Comparison of ENCODE assay signal across 19 mouse cellular contexts in the genomic region with DNA sequence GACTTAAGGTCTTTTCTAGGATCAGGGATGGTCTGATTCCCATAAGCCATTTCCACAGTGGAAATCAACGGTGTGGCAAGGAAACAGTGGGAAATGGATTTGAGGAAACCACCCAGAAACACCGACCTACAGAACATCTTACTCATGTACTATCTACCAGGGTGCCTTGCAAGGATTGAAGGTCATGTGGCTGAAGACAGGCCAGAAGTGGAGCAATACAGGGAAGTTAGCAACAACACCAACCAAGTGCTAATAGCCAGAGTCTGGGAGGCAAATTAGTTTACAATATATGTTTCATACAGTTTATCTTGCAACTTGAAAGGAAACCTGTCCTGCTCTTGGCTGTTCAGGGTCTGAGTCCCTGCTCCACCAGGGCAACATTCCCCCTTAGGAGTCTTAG. TPM values are rescaled to one million over a fixed set of nuclear protein-coding genes. Genes with fewer than 3 reads are reported as not detected.
DNase-seq lines count a peak whose midpoint lies in the region; ATAC-seq and TF ChIP-seq lines count a peak whose summit lies in the region.
"Had no signal": no experiment of that assay in that cellular context is flagged by ENCODE, and none has a peak within 500 bp of the region (broad histone marks: within the 10 kb centered on the region; RNA-seq: fewer than 3 reads in every experiment).

No protein-coding gene starts in this region.

- no peaks in the 10 kb centered on the region for H3K27me3 ChIP-seq in heart, embryonic 10.5 days (ENCODE audit: insufficient read depth, poor library complexity, severe bottlenecking)
- H3K27me3 ChIP-seq in kidney, embryonic 16.5 days (ENCODE audit: insufficient read depth, low read length), result no peaks in the 10 kb centered on the region
- H3K27me3 ChIP-seq: limb, embryonic 15.5 days had no signal

- no peak overlapping the region for H3K9ac ChIP-seq in kidney, embryonic 16.5 days (replicated peaks; ENCODE audit: low read length)
- H3K9ac ChIP-seq: limb, embryonic 15.5 days had no signal

- no peak for DNase-seq in heart, embryonic 10.5 days (ENCODE audit: low spot score)
- no peak for DNase-seq in heart, postnatal 36 days
- peak; percentile 42 for DNase-seq in 416B (ENCODE audit: low read depth)
- no peak for DNase-seq in layer of hippocampus, adult 18-20 months (ENCODE audit: low spot score in 2 of 2)
- DNase-seq in left cerebral cortex, adult 8-10 months (ENCODE audit: low spot score in 2 of 2), result no peak
- DNase-seq: cerebellum, adult 11 months; kidney, postnatal 14 days; layer of hippocampus, adult 9-11 months; lung, adult 18-20 months; right cerebral cortex, postnatal 4 days had no signal

- H3K4me2 ChIP-seq in kidney, embryonic 16.5 days (replicated peaks; ENCODE audit: low read depth, low read length), result no peak overlapping the region
- H3K4me2 ChIP-seq: limb, embryonic 15.5 days had no signal

- H3K27ac ChIP-seq in heart, embryonic 10.5 days, result peak overlapping the region; percentile 60
- H3K27ac ChIP-seq in bone marrow, adult 2 months (ENCODE audit: control insufficient read depth, insufficient read depth, low read depth, low read length, poor library complexity), result peak overlapping the region; percentile 33; the same call in 1 of the 2 replicates
- no peak overlapping the region for H3K27ac ChIP-seq in kidney, embryonic 16.5 days (ENCODE audit: low read length)
- H3K27ac ChIP-seq: limb, embryonic 15.5 days had no signal

- H3K4me1 ChIP-seq in heart, embryonic 10.5 days, result peaks cover 48% of the 10 kb centered on the region
- peaks cover 3% of the 10 kb centered on the region for H3K4me1 ChIP-seq in bone marrow, adult 2 months (ENCODE audit: control insufficient read depth, insufficient read depth, low read length)
- H3K4me1 ChIP-seq in kidney, embryonic 16.5 days (ENCODE audit: insufficient read depth, low read length), result peaks cover 15% of the 10 kb centered on the region

- peak; percentile 74 for ATAC-seq in megakaryocyte, adult 5-6 weeks (ENCODE audit: poor library complexity, severe bottlenecking)
- no peak for ATAC-seq in kidney, embryonic 16.5 days (ENCODE audit: low FRiP score, low TSS enrichment)
- ATAC-seq: inflammation-experienced regulatory T-cells, adult 6 months had no signal

- no peaks in the 10 kb centered on the region for H3K36me3 ChIP-seq in heart, embryonic 10.5 days
- no peaks in the 10 kb centered on the region for H3K36me3 ChIP-seq in kidney, embryonic 16.5 days (ENCODE audit: insufficient read depth, low read length)
- H3K36me3 ChIP-seq: G1E; limb, embryonic 15.5 days had no signal

- TF ChIP-seq CTCF in bone marrow, adult 2 months (IDR thresholded peaks at IDR 0.05; ENCODE audit: control insufficient read depth, insufficient read depth, low read length), result no peak

- H3K4me3 ChIP-seq in heart, embryonic 10.5 days, result no peak overlapping the region
- H3K4me3 ChIP-seq in bone marrow, adult 2 months (replicated peaks; ENCODE audit: control insufficient read depth, low read depth, low read length), result no peak overlapping the region
- no peak overlapping the region for H3K4me3 ChIP-seq in kidney, embryonic 16.5 days (ENCODE audit: low read length)
- H3K4me3 ChIP-seq: limb, embryonic 15.5 days had no signal

- no peak for TF ChIP-seq POLR2A in bone marrow, adult 2 months (IDR thresholded peaks at IDR 0.05; ENCODE audit: borderline replicate concordance, control insufficient read depth, low read depth, low read length)

- H3K9me3 ChIP-seq in heart, embryonic 10.5 days, result no peaks in the 10 kb centered on the region
- peaks cover 3% of the 10 kb centered on the region; the same call in 1 of the 2 replicates for H3K9me3 ChIP-seq in kidney, embryonic 16.5 days (ENCODE audit: low read length)
- H3K9me3 ChIP-seq: G1E; limb, embryonic 15.5 days had no signal

- WGBS in heart, embryonic 10.5 days, result 84% methylated on average over 2 of the region's 2 CpGs
- 28% methylated on average over 2 of the region's 2 CpGs for WGBS in bone marrow, adult 2 months
- 86% methylated on average over 2 of the region's 2 CpGs for WGBS in kidney, embryonic 16.5 days

- intact Hi-C loops in heart, postnatal 36 days (cut with DNase I), result no loop called here

RNA-seq across cellular contexts. Expression of a gene that starts 9.8 kb away (rescaled TPM):
- 11.6 and 14.1 TPM in 2 replicates for polyA plus RNA-seq in heart, embryonic 10.5 days (2016; fragmentation: Nextera tagmentation; extraction: Ambion mirVana)
- 10 to 100 TPM; 43.3 to 44.9 TPM for total RNA-seq in heart, postnatal 36 days (2021)
- 3.1 and 5.3 TPM in 2 replicates for polyA plus RNA-seq in bone marrow, adult 2 months (2011; ENCODE audit: insufficient read depth, insufficient read length, low replicate concordance, missing spikeins)
- 28.0 and 28.3 TPM in 2 replicates for total RNA-seq in megakaryocyte, adult 5-6 weeks (2015)
- 19.6 and 23.9 TPM in 2 replicates for total RNA-seq in megakaryocyte, adult 5-6 weeks (2017)
- total RNA-seq in layer of hippocampus, adult 18-20 months (2021), result 10 to 100 TPM; 61.3 to 63.9 TPM
- polyA plus RNA-seq in kidney, embryonic 16.5 days (2015; fragmentation: Nextera tagmentation; extraction: Ambion mirVana), result 12.3 and 13.9 TPM in 2 replicates
- total RNA-seq in left cerebral cortex, adult 8-10 months (2022), result 10 to 100 TPM; 53.6 to 58.6 (median 54.1) TPM

RNA-seq across cellular contexts. Expression of a gene that starts 45.4 kb away (rescaled TPM):
- polyA plus RNA-seq in heart, embryonic 10.5 days (2016; fragmentation: Nextera tagmentation; extraction: Ambion mirVana), result 0.40 TPM in 1 of 2 replicates, not detected in the other
- under 1 TPM; 0.22 to 0.27 TPM for total RNA-seq in heart, postnatal 36 days (2021)
- 1.8 TPM in 1 of 2 replicates, not detected in the other for polyA plus RNA-seq in bone marrow, adult 2 months (2011; ENCODE audit: insufficient read depth, insufficient read length, low replicate concordance, missing spikeins)
- total RNA-seq in megakaryocyte, adult 5-6 weeks (2015), result not detected in 2 replicates
- total RNA-seq in megakaryocyte, adult 5-6 weeks (2017), result not detected in 2 replicates
- not detected for total RNA-seq in layer of hippocampus, adult 18-20 months (2021)
- 3.2 and 4.1 TPM in 2 replicates for polyA plus RNA-seq in kidney, embryonic 16.5 days (2015; fragmentation: Nextera tagmentation; extraction: Ambion mirVana)
- not detected for total RNA-seq in left cerebral cortex, adult 8-10 months (2022)
- total RNA-seq: left cerebral cortex, postnatal 14 days had no signal
- polyA plus RNA-seq: forebrain, embryonic 11.5 days; G1E; neural tube, embryonic 14.5 days had no signal
